Mouse (Mus musculus) neural tube, embryonic 10.5 days (tissue): Measurements from ENCODE around the gene Ddx39.

Experiments
- DNase-seq: peaks from one replicate; pipeline ENCODE4 v3.0.0-alpha.2; 2017; ENCODE audit warnings: low spot score; ENCODE audit errors: extremely low spot score

The Ddx39 gene

DNA sequence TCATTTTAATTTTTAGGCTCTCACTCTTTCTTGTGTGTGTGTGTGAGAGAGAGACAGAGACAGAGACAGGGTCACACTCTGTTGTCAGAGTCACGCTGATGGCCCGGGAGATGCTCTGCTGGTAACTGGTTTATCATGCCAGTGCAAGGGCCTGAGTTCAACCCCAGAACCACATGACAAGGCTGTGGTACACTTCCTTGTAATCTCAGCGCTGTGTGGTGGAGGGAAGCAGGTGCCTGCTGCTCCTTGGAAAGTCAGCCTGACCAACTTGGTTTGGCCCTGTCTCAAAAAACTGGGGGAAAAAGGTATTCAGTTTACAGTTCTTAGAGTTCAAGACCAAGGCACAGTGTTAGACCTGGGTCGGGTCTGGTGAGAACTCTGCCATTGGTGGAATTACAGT lies 52.5 kb downstream of the Ddx39 start:
- no peak for DNase-seq

DNA sequence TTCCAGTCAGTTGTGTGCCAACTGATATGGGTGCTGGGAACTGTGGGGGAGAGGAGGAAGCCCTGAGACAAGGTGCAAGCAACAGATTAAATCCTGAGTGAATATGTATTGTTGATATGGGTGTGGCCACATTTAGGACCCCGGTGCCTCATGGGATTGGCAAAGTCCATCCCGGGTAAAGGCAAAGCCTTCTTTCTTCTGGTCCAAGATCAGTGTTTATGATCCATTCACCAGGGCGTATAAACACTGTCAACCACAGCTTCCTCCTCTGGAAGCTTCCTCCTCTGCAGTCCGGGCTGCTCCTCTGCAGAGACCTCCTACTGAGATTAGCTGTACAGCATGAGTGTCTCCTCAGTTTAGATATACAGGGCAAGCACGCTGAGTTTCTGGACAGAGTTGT lies 53.5 kb downstream of the Ddx39 start:
- DNase-seq, result no peak

DNA sequence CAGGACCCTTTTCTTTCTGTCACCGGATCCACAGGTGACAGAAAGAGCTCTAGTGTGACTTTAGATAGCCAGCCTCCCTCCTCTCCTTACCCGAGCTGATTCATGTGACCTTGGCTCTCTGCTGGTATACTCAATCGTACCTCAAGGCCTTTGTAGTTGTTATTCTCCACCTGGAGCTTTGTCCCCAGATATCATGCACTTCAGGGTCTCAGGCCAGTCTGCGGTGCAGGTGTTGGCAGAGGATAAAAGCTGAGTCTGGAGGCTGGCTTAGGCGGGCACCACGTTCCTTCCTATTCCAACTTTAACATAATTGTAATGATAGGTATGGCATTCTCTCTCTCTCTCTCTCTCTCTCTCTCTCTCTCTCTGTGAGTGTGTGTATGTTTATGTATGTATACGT lies 54.7 kb downstream of the Ddx39 start:
- no peak for DNase-seq

DNA sequence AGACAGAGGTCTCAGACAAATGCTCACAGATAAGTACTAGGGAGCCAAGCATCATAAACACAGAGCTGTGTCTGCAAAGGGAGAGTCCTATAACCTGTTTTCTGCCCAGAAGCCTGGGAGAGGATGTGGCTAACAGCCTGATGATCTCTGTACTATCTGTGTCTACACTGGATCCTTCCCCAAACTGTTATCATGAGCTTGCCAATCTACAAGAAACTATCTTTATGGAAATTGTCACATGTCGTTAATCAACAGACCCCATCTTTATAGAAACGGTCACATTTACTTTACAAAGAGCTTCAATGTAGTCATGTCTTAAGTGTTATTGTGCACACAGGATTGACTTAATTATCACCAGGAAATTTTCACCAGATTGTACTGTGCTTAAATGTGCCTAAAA lies 55.7 kb downstream of the Ddx39 start:
- no peak for DNase-seq

DNA sequence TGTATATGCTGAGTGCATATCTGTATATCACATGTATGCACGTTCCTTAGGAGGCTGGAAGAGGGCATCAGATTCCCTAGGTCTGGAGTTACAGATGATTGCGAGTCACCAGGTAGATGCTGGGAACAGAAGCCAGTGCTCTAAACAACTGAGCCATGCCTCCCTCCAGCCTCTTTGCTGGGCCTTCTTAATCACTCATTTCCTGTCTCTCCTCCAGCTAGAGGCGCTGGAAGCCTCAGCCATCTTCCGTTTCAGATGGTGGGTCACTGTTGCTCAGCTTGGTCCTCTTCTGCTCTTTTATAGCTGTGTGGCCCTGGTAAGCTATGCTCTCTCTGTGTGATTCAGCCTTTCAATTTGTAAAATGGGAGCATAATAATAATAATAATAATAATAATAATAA lies 56.8 kb downstream of the Ddx39 start:
- DNase-seq, result no peak

DNA sequence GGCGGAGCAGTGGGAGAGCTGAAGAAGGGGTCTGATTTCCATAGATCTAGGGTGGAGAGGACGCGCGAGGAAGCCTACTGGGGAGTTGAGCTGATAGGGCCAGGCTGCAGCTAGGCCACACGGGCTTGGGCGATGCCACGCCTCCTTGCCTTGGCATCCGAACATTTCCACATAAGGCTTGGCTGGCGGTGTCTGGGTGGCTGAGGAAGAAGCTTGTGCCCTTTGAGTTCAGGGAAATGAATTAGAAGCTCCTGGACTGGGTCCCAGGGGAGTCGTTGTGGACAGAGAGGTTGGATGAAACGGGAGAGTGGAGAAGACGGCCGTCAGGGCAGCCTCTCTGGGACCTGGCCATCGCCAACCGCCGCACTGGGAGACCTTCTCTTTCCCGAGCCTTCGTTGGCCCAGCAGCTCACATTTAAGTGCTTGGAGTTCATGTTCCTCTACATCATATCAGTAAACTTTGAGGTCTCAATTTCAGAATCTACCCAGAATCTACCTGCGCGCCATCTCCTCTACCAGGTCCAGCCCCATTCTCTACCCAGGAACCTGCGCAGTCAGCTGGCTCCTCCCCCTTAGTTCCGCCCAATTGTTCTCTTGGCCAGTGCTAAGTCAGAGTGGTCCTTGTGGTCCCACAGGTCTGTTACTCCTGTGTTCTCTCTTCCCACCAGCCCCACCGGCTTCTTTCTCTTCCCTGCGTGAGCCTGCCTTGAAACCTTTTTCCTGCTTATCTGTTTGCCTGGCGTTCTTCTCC lies 57.9 kb downstream of the Ddx39 start:
- DNase-seq, result peak; percentile 32

DNA sequence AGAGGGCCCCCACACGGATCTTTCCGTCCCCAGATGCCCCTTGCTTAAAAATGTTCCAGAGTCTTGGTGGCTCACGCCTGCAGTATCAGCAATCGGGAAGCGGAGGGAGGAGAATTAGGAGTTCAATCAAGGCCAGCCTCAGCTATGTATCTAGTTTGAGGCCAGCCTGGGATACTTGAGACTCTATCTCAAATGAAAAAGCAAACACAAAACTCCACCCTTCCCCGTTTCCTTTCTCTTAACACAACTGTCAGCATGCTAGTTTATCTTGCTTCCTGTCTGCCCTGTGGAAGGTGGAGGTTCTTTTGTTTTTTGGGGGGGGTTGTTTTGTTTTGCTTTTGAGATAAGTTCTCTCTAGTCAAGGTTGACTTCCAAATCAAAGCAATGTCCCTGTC lies 58.5 kb downstream of the Ddx39 start:
- DNase-seq, result no peak

DNA sequence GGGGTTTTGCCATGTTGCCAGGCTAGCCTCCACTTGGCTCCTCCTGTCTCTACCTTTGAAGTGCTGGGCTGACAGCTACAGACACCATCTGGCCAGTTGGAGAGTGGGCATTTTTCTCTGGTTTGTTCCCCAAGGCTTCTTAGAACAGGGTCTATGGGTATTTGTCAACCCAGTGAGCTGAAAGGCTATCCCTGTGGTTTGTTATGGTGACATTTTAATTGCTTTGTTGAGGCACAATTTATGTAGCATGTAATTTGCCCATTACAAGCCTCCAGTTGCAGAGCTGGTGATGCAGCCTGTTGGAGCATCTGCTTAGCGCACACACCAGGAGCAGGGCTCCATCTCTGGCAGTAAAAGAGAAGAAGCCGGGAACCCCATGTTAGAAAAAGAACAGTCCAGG lies 59.2 kb downstream of the Ddx39 start:
- DNase-seq, result no peak
